Mouse (Mus musculus): ENCODE results near the gene Gm17359. TPM values are rescaled to one million over a fixed set of nuclear protein-coding genes. Genes with fewer than 3 reads are reported as not detected.

Gm17359 gene
- not detected in 2 replicates for polyA plus RNA-seq (2014; fragmentation: Nextera tagmentation; extraction: Ambion mirVana)

DNA sequence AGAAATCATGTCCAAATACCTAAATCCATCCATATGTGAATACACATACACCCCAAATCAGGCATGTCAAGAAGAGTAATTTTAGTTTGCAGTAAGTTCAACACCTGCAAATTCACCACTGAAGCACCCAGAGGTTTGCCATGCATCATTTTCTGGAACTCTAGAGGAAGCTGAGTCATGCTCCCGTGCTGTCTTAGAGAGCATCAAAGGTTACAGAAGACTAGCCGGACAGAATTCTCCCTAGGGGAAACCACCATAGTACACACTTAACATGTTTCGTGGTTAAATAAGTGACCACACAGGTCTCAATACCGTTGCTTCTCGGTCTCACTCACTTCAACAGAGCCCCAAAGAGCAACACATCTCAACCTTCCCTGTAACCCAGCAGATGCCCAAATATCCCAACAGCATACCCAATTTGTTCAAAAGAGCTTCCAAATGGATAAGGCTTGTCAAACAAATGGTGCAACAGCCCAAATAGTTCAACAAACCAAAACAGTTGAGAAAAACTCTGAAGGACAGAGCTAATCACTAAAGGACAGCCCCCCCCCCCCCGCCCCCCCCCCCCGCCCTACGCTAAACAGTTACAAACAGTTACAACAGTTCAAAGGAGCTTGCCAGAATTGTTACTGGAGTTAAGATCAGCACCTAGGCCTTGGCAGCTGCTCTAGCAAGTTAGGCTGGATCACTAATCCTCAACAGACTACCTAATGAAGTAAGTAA, at the start of gene Gm17359:
Gm17359 (plus strand) TSS at position 618 of the 723 bp plus-strand sequence.
- Histone ChIP-seq H3K9me3 (ENCODE audit: control insufficient read depth, low read length) (no peaks in the 10 kb centered on the region), H3K9ac (ENCODE audit: low read length) (no peak within 1 kb of the TSS), H3K27me3 (ENCODE audit: control insufficient read depth, insufficient read depth, low read length) (no peaks in the 10 kb centered on the region), H3K4me1 (ENCODE audit: control insufficient read depth in 2 of 2, insufficient read depth in 2 of 2, low read length in 2 of 2) (no peaks in the 10 kb centered on the region), H3K27ac (replicated peaks in 1 of 2; ENCODE audit: control insufficient read depth in 1 of 2, insufficient read depth in 1 of 2, low read depth in 2 of 2, low read length in 2 of 2) (no peak within 1 kb of the TSS), H3K4me2 (ENCODE audit: low read length) (no peak within 1 kb of the TSS), H3K36me3 (ENCODE audit: control insufficient read depth, insufficient read depth, low read length) (no peaks in the 10 kb centered on the region), H3K4me3 (ENCODE audit: control insufficient read depth in 1 of 2, insufficient read depth in 1 of 2, low read depth in 1 of 2, low read length in 2 of 2) (no peak within 1 kb of the TSS)
- no peak for ATAC-seq (ENCODE audit: insufficient number of reproducible peaks, insufficient read depth, low FRiP score, low read depth)
- 65% methylated on average over 8 of the region's 8 CpGs for WGBS

DNA sequence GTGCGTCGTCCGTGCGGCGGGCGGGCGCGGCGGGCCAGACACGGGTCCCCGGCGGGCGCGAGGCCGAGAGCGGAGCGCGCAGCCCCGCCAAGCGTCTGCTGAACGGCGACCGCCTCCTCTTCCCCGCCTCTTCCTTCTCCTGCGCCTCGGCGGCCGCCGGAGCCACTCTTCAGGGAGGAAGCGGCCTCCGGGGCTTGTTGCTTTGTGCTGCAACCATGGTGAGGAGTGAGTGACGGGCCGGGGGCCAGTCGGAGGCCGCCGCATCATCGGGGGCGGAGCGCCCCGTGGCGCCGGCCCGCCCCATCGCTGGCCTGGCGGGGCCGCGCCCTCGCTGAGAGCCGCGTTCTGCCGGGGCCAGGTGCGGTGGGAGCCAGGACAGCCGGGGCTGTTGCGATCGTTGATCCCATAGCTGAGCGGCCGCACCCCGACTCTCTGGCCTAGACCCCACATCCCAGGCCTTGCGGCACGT, 49.3 kb upstream of the Gm17359 start:
- Histone ChIP-seq H3K9me3 (ENCODE audit: control insufficient read depth, low read length) (no peaks in the 10 kb centered on the region), H3K27me3 (ENCODE audit: control insufficient read depth, insufficient read depth, low read length) (peaks cover 8% of the 10 kb centered on the region; the same call in 1 of the 2 replicates), H3K27ac (replicated peaks in 1 of 2; ENCODE audit: control insufficient read depth in 1 of 2, insufficient read depth in 1 of 2, low read depth in 2 of 2, low read length in 2 of 2) (peak overlapping the region; percentile 95 to 98), H3K36me3 (ENCODE audit: control insufficient read depth, insufficient read depth, low read length) (no peaks in the 10 kb centered on the region), H3K9ac (ENCODE audit: low read length) (peak overlapping the region; percentile 89), H3K4me2 (ENCODE audit: low read length) (peak overlapping the region; percentile 89), H3K4me1 (ENCODE audit: control insufficient read depth in 2 of 2, insufficient read depth in 2 of 2, low read length in 2 of 2) (peaks cover 15 to 37% of the 10 kb centered on the region in 2 experiments), H3K4me3 (ENCODE audit: control insufficient read depth in 1 of 2, insufficient read depth in 1 of 2, low read depth in 1 of 2, low read length in 2 of 2) (peak overlapping the region; percentile 90 to 99)
- ATAC-seq (ENCODE audit: insufficient number of reproducible peaks, insufficient read depth, low FRiP score, low read depth) = peak; percentile 98
- under 1% methylated on average over 50 of the region's 60 CpGs for WGBS

DNA sequence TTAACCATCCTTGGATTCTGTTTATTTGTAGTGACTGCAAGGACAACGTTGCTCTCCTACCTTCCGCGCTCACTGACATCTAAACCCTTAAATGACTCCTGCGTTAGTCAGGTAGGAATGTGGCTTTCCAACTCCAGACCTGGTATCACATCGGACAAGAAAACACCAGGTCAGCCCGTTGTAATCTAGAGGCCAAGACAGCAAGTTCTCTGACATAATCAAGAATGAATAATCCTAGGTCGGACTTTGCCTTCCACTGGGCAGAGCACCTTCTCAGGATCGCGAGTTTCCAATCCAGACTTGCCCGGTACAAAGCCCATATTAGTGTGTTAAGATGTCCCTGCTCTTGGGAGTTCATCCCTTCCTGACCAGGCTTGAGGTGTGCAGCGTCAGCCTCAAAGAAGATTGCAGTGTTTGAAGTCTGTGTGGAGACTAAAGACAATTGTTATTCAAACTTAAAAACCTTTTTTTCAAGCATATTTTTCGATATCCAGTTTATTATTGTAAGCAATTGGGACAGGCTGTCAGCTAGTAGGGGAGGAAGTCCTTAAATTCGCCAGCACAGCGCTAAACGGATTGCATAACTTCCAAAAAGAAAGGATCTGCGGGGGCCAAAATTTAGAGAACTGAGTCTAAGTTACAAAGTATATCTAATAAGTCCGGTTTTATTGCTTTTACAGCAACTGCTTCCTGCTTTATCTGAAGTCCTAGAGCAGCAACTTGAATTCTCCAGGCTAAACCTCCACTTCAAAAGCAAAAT, 48.6 kb upstream of the Gm17359 start:
- Histone ChIP-seq H3K27me3 (ENCODE audit: control insufficient read depth, insufficient read depth, low read length) (peaks cover 8% of the 10 kb centered on the region; the same call in 1 of the 2 replicates), H3K4me1 (ENCODE audit: control insufficient read depth in 2 of 2, insufficient read depth in 2 of 2, low read length in 2 of 2) (peaks cover 12 to 31% of the 10 kb centered on the region in 2 experiments), H3K4me2 (ENCODE audit: low read length) (peak overlapping the region; percentile 89), H3K9ac (ENCODE audit: low read length) (peak overlapping the region; percentile 89), H3K9me3 (ENCODE audit: control insufficient read depth, low read length) (no peaks in the 10 kb centered on the region), H3K36me3 (ENCODE audit: control insufficient read depth, insufficient read depth, low read length) (no peaks in the 10 kb centered on the region), H3K4me3 (ENCODE audit: control insufficient read depth in 1 of 2, insufficient read depth in 1 of 2, low read depth in 1 of 2, low read length in 2 of 2) (peak overlapping the region; percentile 90 to 99), H3K27ac (replicated peaks in 1 of 2; ENCODE audit: control insufficient read depth in 1 of 2, insufficient read depth in 1 of 2, low read depth in 2 of 2, low read length in 2 of 2) (peak overlapping the region in 1 of 2 experiments; percentile 55; a peak in 1 of 4 replicates)
- WGBS = 18% methylated on average over 17 of the region's 17 CpGs
- no peak for ATAC-seq (ENCODE audit: insufficient number of reproducible peaks, insufficient read depth, low FRiP score, low read depth)

DNA sequence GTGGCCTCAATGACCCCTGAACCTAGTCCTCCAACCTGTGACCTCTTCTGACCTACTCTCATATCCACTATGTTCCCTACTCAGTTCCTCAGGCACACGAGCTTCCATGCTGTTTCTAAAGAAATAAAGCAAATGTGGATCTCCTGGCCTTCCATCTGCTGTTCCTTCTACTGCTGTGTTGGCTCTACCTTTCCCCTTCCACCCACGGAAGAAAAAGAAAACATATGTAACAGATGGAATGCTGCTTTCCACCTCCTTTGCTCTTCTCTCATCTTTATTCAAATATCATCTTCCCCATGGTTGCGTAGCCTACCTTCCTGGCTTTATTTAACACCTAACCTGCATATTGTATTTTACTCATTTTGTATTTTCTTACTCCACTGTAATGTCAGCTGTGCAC, 47.4 kb upstream of the Gm17359 start:
- no peaks in the 10 kb centered on the region for H3K9me3 ChIP-seq (ENCODE audit: control insufficient read depth, low read length)
- H3K27ac ChIP-seq (replicated peaks in 1 of 2; ENCODE audit: control insufficient read depth in 1 of 2, insufficient read depth in 1 of 2, low read depth in 2 of 2, low read length in 2 of 2) = no peak overlapping the region
- no peaks in the 10 kb centered on the region for H3K36me3 ChIP-seq (ENCODE audit: control insufficient read depth, insufficient read depth, low read length)
- ATAC-seq (ENCODE audit: insufficient number of reproducible peaks, insufficient read depth, low FRiP score, low read depth) = no peak
- H3K4me1 ChIP-seq (ENCODE audit: control insufficient read depth in 2 of 2, insufficient read depth in 2 of 2, low read length in 2 of 2) = peaks cover 11 to 21% of the 10 kb centered on the region in 2 experiments
- H3K4me2 ChIP-seq (ENCODE audit: low read length) = no peak overlapping the region
- H3K4me3 ChIP-seq (ENCODE audit: control insufficient read depth in 1 of 2, insufficient read depth in 1 of 2, low read depth in 1 of 2, low read length in 2 of 2) = no peak overlapping the region
- no peak overlapping the region for H3K9ac ChIP-seq (ENCODE audit: low read length)
- H3K27me3 ChIP-seq (ENCODE audit: control insufficient read depth, insufficient read depth, low read length) = peaks cover 8% of the 10 kb centered on the region; the same call in 1 of the 2 replicates
- 78% methylated on average over 3 of the region's 3 CpGs for WGBS

DNA sequence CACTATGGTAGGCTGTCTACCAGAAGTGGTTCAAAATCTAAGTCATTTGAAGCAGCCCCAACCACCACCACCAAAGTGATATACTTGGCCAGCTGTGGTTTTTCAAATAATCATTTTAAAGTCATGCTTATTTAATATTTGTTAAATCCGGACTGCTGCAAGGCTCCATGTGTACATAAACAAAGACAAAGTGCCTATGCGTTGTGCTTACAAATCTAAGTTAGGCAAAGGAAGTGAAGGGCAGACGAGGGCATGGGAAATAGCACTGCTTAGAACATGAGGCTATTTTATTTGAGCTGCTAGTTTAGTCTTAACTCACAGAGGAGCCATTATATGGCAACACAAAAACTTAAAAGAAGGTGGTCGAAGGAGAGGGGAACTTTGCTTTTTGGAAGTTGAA, 43.4 kb upstream of the Gm17359 start:
- no peak for ATAC-seq (ENCODE audit: insufficient number of reproducible peaks, insufficient read depth, low FRiP score, low read depth)
- Histone ChIP-seq H3K4me1 (ENCODE audit: control insufficient read depth in 2 of 2, insufficient read depth in 2 of 2, low read length in 2 of 2) (0 out of 4 replicates have a peak, but pooled peaks cover 0 to 3% of the 10 kb centered on the region in 2 experiments), H3K4me2 (ENCODE audit: low read length) (no peak overlapping the region), H3K27ac (replicated peaks in 1 of 2; ENCODE audit: control insufficient read depth in 1 of 2, insufficient read depth in 1 of 2, low read depth in 2 of 2, low read length in 2 of 2) (no peak overlapping the region), H3K9ac (ENCODE audit: low read length) (no peak overlapping the region), H3K9me3 (ENCODE audit: control insufficient read depth, low read length) (no peaks in the 10 kb centered on the region), H3K4me3 (ENCODE audit: control insufficient read depth in 1 of 2, insufficient read depth in 1 of 2, low read depth in 1 of 2, low read length in 2 of 2) (no peak overlapping the region), H3K27me3 (ENCODE audit: control insufficient read depth, insufficient read depth, low read length) (peaks cover 8% of the 10 kb centered on the region; the same call in 1 of the 2 replicates), H3K36me3 (ENCODE audit: control insufficient read depth, insufficient read depth, low read length) (no peaks in the 10 kb centered on the region)
- 64% methylated on average over 4 of the region's 4 CpGs for WGBS

DNA sequence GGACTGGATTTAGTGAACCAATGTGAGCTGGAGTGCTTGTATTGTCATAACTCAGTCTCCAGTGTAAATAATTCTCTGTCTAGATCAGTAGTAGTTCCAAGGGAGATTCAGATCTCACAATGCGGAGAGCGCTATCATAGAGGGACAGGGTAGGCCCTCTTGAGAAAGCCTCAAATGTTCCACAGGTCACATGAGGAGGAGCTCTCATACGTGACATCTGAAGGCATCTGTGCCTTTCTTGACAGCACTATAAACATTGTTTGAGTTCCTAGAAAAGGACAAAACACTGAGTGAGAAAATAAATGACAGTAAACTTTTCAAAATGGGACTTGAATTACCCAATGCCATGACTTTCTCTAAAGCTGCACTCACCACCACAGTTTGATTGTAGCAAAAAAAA, 41.8 kb upstream of the Gm17359 start:
- Histone ChIP-seq H3K9me3 (ENCODE audit: control insufficient read depth, low read length) (no peaks in the 10 kb centered on the region), H3K27me3 (ENCODE audit: control insufficient read depth, insufficient read depth, low read length) (no peaks in the 10 kb centered on the region), H3K4me2 (ENCODE audit: low read length) (no peak overlapping the region), H3K4me1 (ENCODE audit: control insufficient read depth in 2 of 2, insufficient read depth in 2 of 2, low read length in 2 of 2) (no peaks in the 10 kb centered on the region), H3K4me3 (ENCODE audit: control insufficient read depth in 1 of 2, insufficient read depth in 1 of 2, low read depth in 1 of 2, low read length in 2 of 2) (no peak overlapping the region), H3K9ac (ENCODE audit: low read length) (no peak overlapping the region), H3K36me3 (ENCODE audit: control insufficient read depth, insufficient read depth, low read length) (no peaks in the 10 kb centered on the region), H3K27ac (replicated peaks in 1 of 2; ENCODE audit: control insufficient read depth in 1 of 2, insufficient read depth in 1 of 2, low read depth in 2 of 2, low read length in 2 of 2) (no peak overlapping the region)
- WGBS = 85% methylated on average over 3 of the region's 3 CpGs
- no peak for ATAC-seq (ENCODE audit: insufficient number of reproducible peaks, insufficient read depth, low FRiP score, low read depth)

DNA sequence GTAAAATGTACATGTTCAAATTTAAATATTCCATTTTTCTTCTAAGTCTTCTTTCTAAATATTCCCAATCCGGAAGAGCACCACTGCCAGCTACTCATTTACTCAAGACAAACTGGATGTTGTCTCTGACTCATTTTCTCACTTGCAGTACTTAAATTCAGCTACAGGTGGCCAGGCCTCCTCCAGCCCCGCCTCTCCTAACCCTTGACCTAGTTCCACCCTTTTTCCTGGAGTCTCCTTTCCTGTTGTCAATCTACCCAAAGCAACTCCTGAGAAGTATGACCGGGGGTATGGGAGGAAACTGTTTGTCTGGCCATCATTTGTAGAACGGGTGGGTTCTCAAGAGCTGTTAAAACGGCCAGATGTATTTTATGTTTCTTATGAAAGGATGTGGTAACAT, 40.4 kb upstream of the Gm17359 start:
- WGBS = 63% methylated on average over 5 of the region's 5 CpGs
- Histone ChIP-seq H3K27me3 (ENCODE audit: control insufficient read depth, insufficient read depth, low read length) (no peaks in the 10 kb centered on the region), H3K4me1 (ENCODE audit: control insufficient read depth in 2 of 2, insufficient read depth in 2 of 2, low read length in 2 of 2) (no peaks in the 10 kb centered on the region)

More for the DNA sequence above, 40.4 kb upstream of the Gm17359 start:
- no peak overlapping the region for H3K9ac ChIP-seq (ENCODE audit: low read length)
- H3K36me3 ChIP-seq (ENCODE audit: control insufficient read depth, insufficient read depth, low read length) = no peaks in the 10 kb centered on the region
- H3K27ac ChIP-seq (replicated peaks in 1 of 2; ENCODE audit: control insufficient read depth in 1 of 2, insufficient read depth in 1 of 2, low read depth in 2 of 2, low read length in 2 of 2) = no peak overlapping the region
- H3K4me2 ChIP-seq (ENCODE audit: low read length) = no peak overlapping the region
- no peak overlapping the region for H3K4me3 ChIP-seq (ENCODE audit: control insufficient read depth in 1 of 2, insufficient read depth in 1 of 2, low read depth in 1 of 2, low read length in 2 of 2)
- no peak for ATAC-seq (ENCODE audit: insufficient number of reproducible peaks, insufficient read depth, low FRiP score, low read depth)
- H3K9me3 ChIP-seq (ENCODE audit: control insufficient read depth, low read length) = no peaks in the 10 kb centered on the region

All from heart, embryonic 14.5 days (tissue).